Mouse (Mus musculus) thymus, postnatal 4 days (tissue): ENCODE results near the gene Trim3.

Source experiments
- DNase-seq: peaks from one replicate; pipeline ENCODE4 v3.0.0; 2021

Trim3 gene

GRCm38 (mm10) chr7:105602860-105603623, 30.3 kb downstream of the Trim3 start:
- DNase-seq: peak; percentile 71

DNA sequence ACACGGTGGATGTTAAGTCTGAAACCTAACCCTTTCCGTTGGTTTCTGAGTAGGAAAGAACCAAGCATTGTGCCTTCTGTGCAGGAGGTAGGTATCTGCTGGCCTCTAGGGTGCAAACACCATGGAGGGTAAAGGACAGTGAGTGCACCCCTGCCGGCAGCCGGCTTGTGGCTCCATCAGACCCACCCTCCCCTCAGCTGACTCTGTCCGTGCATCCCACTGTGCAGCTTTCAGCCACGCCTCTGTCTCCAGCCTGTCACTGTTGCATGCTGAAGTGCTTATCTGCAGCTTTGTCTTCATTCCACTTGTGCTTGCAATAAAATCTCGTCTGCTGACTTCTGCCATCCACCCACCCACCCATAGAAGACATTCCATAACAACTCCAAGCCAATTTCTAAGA, 43.3 kb downstream of the Trim3 start:
- DNase-seq: no peak

- no peak for DNase-seq
Measured at GRCm38 (mm10) chr7:105588325-105588912, 45.0 kb downstream of the Trim3 start.

- DNase-seq: no peak
Measured at GRCm38 (mm10) chr7:105581959-105582358, 51.4 kb downstream of the Trim3 start.

DNA sequence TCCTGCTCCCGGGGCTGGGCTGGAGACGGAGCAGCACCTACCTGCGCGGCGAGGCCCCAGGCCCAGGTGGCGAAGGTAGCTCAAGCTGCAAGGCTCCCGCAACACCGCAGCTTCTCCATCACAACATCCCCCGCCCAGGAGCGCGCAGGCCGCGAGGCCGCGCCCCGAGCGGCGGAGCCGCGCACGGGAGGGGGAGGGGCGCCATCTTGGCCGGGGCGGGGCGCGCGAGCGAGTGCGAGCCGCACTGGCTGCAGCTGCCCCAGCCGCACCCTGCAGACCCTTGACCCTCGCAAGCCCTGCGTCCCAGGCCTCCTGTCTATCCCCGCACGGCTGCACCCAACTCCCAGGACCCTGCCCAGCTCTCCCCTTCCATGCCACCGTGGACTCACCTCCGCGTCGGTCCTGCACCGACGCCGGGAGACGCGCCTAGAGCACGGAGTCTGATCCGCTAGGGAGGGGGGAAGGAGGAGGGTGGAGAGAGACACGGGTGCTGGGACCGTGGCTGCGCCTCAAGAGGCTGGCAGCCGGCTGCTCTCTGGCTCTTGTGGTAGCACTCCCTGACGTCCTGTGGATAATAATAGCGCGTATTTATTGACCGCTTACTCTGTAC, 52.2 kb downstream of the Trim3 start, which contains the start of gene Apbb1:
Gene Apbb1 (minus strand): TSS at position 560 of the 610 bp plus-strand sequence.
- DNase-seq: peak; percentile 80

- DNase-seq: no peak
Measured at GRCm38 (mm10) chr7:105580627-105581089, 52.7 kb downstream of the Trim3 start.

DNA sequence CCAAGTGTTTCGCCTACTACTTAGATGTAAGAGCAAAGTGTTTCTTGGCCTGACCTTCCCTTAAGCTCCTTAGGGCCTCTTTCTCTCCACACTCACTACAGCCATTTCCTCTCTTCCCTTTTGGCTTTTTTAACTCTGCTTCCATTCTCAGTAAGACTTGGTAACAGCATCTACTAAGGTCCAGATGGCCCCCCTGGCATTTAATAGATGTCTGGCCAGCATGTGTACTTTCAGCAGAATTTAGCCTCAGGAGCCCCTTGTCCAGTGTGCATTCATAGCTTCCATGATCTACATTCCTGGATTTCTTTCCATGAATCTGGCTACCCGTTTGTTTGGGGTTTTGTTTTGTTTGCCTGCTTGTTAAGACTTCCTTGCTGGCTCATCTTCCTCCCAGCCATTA, 54.9 kb downstream of the Trim3 start:
- DNase-seq: no peak

GRCm38 (mm10) chr7:105577377-105577871, 55.9 kb downstream of the Trim3 start:
- DNase-seq: no peak

DNA sequence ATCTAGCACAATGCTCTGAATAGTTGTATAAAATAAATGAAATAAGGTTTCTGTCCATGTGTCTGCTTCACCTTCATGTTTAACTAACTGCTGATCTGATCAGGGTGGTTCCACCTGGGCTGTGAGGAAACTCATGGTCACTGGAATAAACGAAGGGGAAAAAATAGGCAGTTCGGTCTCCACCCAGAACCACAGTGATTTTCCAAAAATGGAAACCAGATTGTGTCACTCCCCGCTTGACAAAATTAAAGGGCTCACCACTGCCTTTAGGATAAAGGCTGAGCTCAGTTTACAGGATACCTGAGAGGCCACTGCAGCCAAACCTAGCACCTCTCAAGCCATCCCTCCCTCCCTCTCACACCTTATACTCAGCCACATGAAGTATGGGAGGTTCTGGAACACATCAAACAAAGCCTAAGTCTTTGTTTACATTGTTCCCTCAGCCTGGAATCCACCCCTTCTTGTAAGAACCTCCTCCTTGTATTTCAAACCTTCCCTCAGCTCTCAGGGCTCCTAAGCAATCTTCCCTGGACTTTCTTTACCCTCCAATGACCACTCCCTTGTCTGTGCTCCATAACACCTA, 57.1 kb downstream of the Trim3 start:
- DNase-seq: no peak

GRCm38 (mm10) chr7:105574537-105574936, 58.8 kb downstream of the Trim3 start:
- no peak for DNase-seq

GRCm38 (mm10) chr7:105572949-105573348, 60.4 kb downstream of the Trim3 start:
- DNase-seq: no peak

DNA sequence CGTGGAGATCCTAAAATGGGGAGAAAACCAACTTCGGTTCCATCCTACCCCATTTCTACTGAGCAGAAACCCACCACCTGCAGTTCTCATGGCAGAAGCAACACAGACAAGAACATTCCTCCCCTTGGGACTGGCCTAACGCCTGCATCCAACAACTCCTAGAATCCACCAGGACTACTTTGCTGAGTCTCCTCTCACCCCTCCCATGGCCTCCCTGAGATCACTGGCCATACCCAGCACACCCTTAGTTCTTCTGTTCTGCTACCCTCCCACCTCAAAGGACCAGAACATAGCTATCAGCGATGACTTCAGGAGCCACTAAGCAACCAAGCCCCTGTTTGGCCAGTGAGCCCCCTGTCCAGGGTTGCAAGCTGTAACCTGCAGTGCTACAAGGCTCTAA, 62.6 kb downstream of the Trim3 start:
- no peak for DNase-seq

- DNase-seq: no peak
Measured at GRCm38 (mm10) chr7:105569512-105570496, 63.6 kb downstream of the Trim3 start.

DNA sequence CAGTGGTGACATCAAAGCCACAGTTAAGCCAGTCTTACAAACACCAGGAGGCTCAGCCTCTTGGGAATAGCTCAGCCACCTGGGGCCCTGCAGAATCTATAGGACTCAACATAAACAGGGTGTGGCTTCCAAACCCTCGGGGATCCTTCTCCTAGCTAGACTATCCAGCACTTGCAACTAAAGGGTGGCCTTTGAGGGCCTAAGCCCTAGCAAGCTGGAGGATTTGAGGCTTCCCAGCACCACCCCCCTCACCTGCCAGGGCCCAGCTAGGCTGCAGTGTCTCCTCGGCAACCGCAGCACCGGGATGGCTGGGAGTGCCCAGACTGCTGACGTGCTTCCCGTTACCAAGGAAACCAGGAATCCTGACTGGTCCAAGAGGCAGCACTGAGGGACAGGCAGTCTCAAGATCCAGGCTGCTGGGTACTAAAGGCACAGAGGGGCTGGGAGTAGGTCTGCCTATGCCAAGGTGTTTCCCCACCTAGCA, 64.3 kb downstream of the Trim3 start:
- DNase-seq: no peak

GRCm38 (mm10) chr7:105568583-105568982, 64.8 kb downstream of the Trim3 start:
- no peak for DNase-seq

- no peak for DNase-seq
Measured at GRCm38 (mm10) chr7:105565071-105565836, 68.1 kb downstream of the Trim3 start.

DNA sequence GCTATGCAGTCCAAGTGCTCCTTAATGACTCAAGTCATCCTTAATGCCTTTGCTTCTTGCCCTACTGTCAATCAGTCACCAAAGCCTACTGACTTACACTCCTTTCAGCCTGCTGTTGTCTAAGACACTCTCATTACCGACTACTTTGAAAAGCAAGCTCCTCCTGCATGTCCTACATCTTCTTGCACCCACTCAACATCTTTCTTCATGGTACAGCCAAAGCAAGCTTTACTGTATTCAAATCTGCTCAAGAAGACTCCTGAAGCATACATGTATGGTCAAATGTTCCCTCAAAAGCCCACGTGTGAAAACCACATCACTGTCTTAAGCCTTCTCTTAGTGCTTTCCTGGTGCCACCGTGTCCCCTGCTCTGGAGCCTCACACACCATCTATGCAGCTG, 70.0 kb downstream of the Trim3 start:
- no peak for DNase-seq

DNA sequence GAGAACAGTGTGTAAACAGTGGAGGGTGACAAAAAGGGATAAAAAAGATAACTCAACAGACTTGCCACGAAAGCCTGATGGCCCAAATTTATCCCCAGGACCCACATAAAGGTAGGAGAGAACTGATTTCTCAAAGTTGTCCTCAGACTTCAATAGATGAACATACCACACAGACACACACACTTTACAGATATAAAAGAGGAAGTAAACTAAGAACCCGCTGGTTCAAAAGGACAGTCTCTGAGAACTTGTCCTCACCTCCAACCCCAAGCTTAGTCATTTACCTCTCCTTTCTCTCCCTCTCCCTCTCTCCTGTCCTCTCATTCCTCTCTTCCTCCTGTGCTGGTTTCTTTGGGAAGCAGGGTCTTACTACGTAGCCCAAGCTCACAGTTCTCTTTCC, 71.1 kb downstream of the Trim3 start:
- DNase-seq: no peak

GRCm38 (mm10) chr7:105559016-105559415, 74.4 kb downstream of the Trim3 start:
- peak; percentile 51 for DNase-seq

- no peak for DNase-seq
Measured at GRCm38 (mm10) chr7:105557671-105558070, 75.7 kb downstream of the Trim3 start.

GRCm38 (mm10) chr7:105556406-105556805, 77.0 kb downstream of the Trim3 start:
- no peak for DNase-seq
